Mouse (Mus musculus) gastrocnemius, adult 8-10 months (tissue): Measurements from ENCODE around the gene Tmem251. TPM values are rescaled to one million over a fixed set of nuclear protein-coding genes. Genes with fewer than 3 reads are reported as not detected.
A peak's percentile ranks its signal among the peaks of the same experiment; 100 is the strongest.

Experiments used
- DNase-seq, 2 experiments: peaks; one replicate each; pipeline ENCODE4 v3.0.0; 2022; ENCODE audit warnings: low spot score in 2 of 2
- total RNA-seq, 4 experiments: library from RNA; stranded (reverse); gene quantifications; 2 replicates each; pipeline ENCODE4 v1.2.4; 2022

The Tmem251 gene
- 1 to 10 TPM; 2.3 to 4.2 (median 2.5) TPM for total RNA-seq

- DNase-seq, result peak; percentile 68 to 73
Measured at GRCm38 (mm10) chr12:102743589-102744574, at the start of gene Tmem251, which contains the start of gene Moap1. Gene Tmem251, plus strand, starts transcription at chr12:102743762. Gene Moap1, minus strand, starts transcription at chr12:102743661.

GRCm38 (mm10) chr12:102695369-102696239, 48.0 kb upstream of the Tmem251 start:
- no peak for DNase-seq

- DNase-seq, result no peak
Measured at GRCm38 (mm10) chr12:102696635-102697354, 46.8 kb upstream of the Tmem251 start.

GRCm38 (mm10) chr12:102697381-102697780, 46.2 kb upstream of the Tmem251 start:
- no peak for DNase-seq

- DNase-seq, result no peak
Measured at GRCm38 (mm10) chr12:102698089-102698684, 45.4 kb upstream of the Tmem251 start.

- no peak for DNase-seq
Measured at GRCm38 (mm10) chr12:102699156-102699555, 44.4 kb upstream of the Tmem251 start.

- no peak for DNase-seq
Measured at GRCm38 (mm10) chr12:102700453-102700852, 43.1 kb upstream of the Tmem251 start.

- no peak for DNase-seq
Measured at GRCm38 (mm10) chr12:102701691-102702207, 41.8 kb upstream of the Tmem251 start.

GRCm38 (mm10) chr12:102702356-102703110, 41.0 kb upstream of the Tmem251 start:
- DNase-seq, result peak; percentile 57 to 61

- DNase-seq, result no peak
Measured at GRCm38 (mm10) chr12:102703111-102703412, 40.5 kb upstream of the Tmem251 start.

GRCm38 (mm10) chr12:102703441-102703840, 40.1 kb upstream of the Tmem251 start:
- DNase-seq, result no peak

- DNase-seq, result no peak
Measured at GRCm38 (mm10) chr12:102703921-102704408, 39.6 kb upstream of the Tmem251 start.

GRCm38 (mm10) chr12:102704457-102705198, 38.9 kb upstream of the Tmem251 start, which contains the start of gene Itpk1:
Gene Itpk1, minus strand, starts transcription at chr12:102704930.
- DNase-seq, result no peak

GRCm38 (mm10) chr12:102705216-102705871, 38.2 kb upstream of the Tmem251 start:
- peak; percentile 72 to 78 for DNase-seq

GRCm38 (mm10) chr12:102705906-102706640, 37.5 kb upstream of the Tmem251 start:
- DNase-seq, result no peak

GRCm38 (mm10) chr12:102706833-102707463, 36.6 kb upstream of the Tmem251 start:
- DNase-seq, result no peak

- DNase-seq, result peak; percentile 37 to 38
Measured at GRCm38 (mm10) chr12:102708220-102708619, 35.3 kb upstream of the Tmem251 start.
